Mouse (Mus musculus) olfactory bulb, adult 2 months (tissue): ENCODE measurements around the gene 1110008L16Rik. TPM values are rescaled to one million over a fixed set of nuclear protein-coding genes. Genes with fewer than 3 reads are reported as not detected.

Source experiments
- H3K27ac ChIP-seq: fragments of 200-500 bp; 2 replicates; pipeline ENCODE4 v1.5.1; 2012; ENCODE audit warnings: low read depth, low read length; ENCODE audit not compliant: insufficient read depth
- H3K4me1 ChIP-seq: fragments of 200-500 bp; 2 replicates; pipeline ENCODE4 v1.6.1; 2012; ENCODE audit warnings: low read length; ENCODE audit not compliant: control insufficient read depth, insufficient read depth
- H3K4me3 ChIP-seq: fragments of 200-500 bp; 2 replicates; pipeline ENCODE4 v1.5.1; 2012; ENCODE audit warnings: mild to moderate bottlenecking, low read depth, low read length, moderate library complexity; ENCODE audit not compliant: insufficient read depth
- CTCF ChIP-seq: fragments of 200-500 bp; IDR thresholded peaks from 2 replicates; pipeline ENCODE4 v1.5.1; 2012; ENCODE audit warnings: low read depth, mild to moderate bottlenecking, low read length, moderate library complexity; ENCODE audit not compliant: insufficient read depth
- POLR2A ChIP-seq: fragments of 200-500 bp; IDR thresholded peaks from 2 replicates; pipeline ENCODE4 v1.6.1; 2012; ENCODE audit warnings: mild to moderate bottlenecking, low read depth, low read length, moderate library complexity; ENCODE audit not compliant: insufficient read depth
- WGBS: fragments of 180-500 bp; shearing (Covaris S2); methylation state at CpG from one replicate; pipeline ENCODE4 v1.1.7; 2018; 5-methylcytosine and 5-hydroxymethylcytosine counted together
- polyA plus RNA-seq: library from polyadenylated mRNA; stranded (reverse); fragments of >200 nt; gene quantifications from 2 replicates; pipeline ENCODE4 v1.2.4, GENCODE M21; 2012; ENCODE audit warnings: low replicate concordance; ENCODE audit not compliant: missing spikeins, insufficient read depth, insufficient read length

Gene 1110008L16Rik
- polyA plus RNA-seq, 1 experiment: not detected

GRCm38 (mm10) chr12:55398240-55399127 is 99.1 kb downstream of the 1110008L16Rik start:
- TF ChIP-seq POLR2A (peak; percentile 90), CTCF (no peak)
- WGBS: under 1% methylated on average over 51 of the region's 51 CpGs

GRCm38 (mm10) chr12:55399128-55399677 is 99.8 kb downstream of the 1110008L16Rik start:
- peak overlapping the region; percentile 97 for H3K4me3 ChIP-seq
- peaks cover 5% of the 10 kb centered on the region for H3K4me1 ChIP-seq
- WGBS: 1% methylated on average over 20 of the region's 20 CpGs
- peak overlapping the region; percentile 70 for H3K27ac ChIP-seq
- no peak for TF ChIP-seq CTCF
- TF ChIP-seq POLR2A: no peak

More at GRCm38 (mm10) chr12:55398240-55399127, 99.1 kb downstream of the 1110008L16Rik start:
- peaks cover 5% of the 10 kb centered on the region for H3K4me1 ChIP-seq
- H3K4me3 ChIP-seq: peak overlapping the region; percentile 97
- H3K27ac ChIP-seq: peak overlapping the region; percentile 86

GRCm38 (mm10) chr12:55407888-55408287 is 108.5 kb downstream of the 1110008L16Rik start:
- Histone ChIP-seq H3K4me3 (no peak overlapping the region), H3K27ac (no peak overlapping the region), H3K4me1 (no peaks in the 10 kb centered on the region)
- 79% methylated on average over 5 of the region's 5 CpGs for WGBS
- TF ChIP-seq POLR2A (no peak), CTCF (no peak)

- H3K27ac ChIP-seq: no peak overlapping the region
- TF ChIP-seq CTCF (no peak), POLR2A (no peak)
- H3K4me3 ChIP-seq: no peak overlapping the region
- no peaks in the 10 kb centered on the region for H3K4me1 ChIP-seq
- WGBS: 95% methylated on average over 5 of the region's 5 CpGs
Measured at GRCm38 (mm10) chr12:55415255-55415654, 115.9 kb downstream of the 1110008L16Rik start.

GRCm38 (mm10) chr12:55415762-55416161 is 116.4 kb downstream of the 1110008L16Rik start:
- no peak for TF ChIP-seq POLR2A
- TF ChIP-seq CTCF: no peak
- WGBS: 78% methylated on average over 1 of the region's 1 CpGs
- Histone ChIP-seq H3K27ac (no peak overlapping the region), H3K4me3 (no peak overlapping the region), H3K4me1 (no peaks in the 10 kb centered on the region)

GRCm38 (mm10) chr12:55420220-55420619 is 120.8 kb downstream of the 1110008L16Rik start:
- TF ChIP-seq POLR2A (no peak), CTCF (no peak)
- Histone ChIP-seq H3K4me3 (no peak overlapping the region), H3K4me1 (no peaks in the 10 kb centered on the region), H3K27ac (no peak overlapping the region)
- WGBS: 96% methylated on average over 24 of the region's 24 CpGs

GRCm38 (mm10) chr12:55422057-55422456 is 122.7 kb downstream of the 1110008L16Rik start:
- Histone ChIP-seq H3K4me1 (no peaks in the 10 kb centered on the region), H3K4me3 (no peak overlapping the region), H3K27ac (no peak overlapping the region)
- no peak for TF ChIP-seq CTCF
- no peak for TF ChIP-seq POLR2A
- 33% methylated on average over 3 of the region's 3 CpGs for WGBS

- no peaks in the 10 kb centered on the region for H3K4me1 ChIP-seq
- no peak overlapping the region for H3K4me3 ChIP-seq
- WGBS: 93% methylated on average over 7 of the region's 7 CpGs
- no peak overlapping the region for H3K27ac ChIP-seq
- TF ChIP-seq CTCF: no peak
- no peak for TF ChIP-seq POLR2A
Measured at GRCm38 (mm10) chr12:55426300-55426699, 126.9 kb downstream of the 1110008L16Rik start.

- 73% methylated on average over 8 of the region's 8 CpGs for WGBS
- no peak for TF ChIP-seq POLR2A
- TF ChIP-seq CTCF: no peak
- Histone ChIP-seq H3K4me1 (no peaks in the 10 kb centered on the region), H3K27ac (no peak overlapping the region), H3K4me3 (no peak overlapping the region)
Measured at GRCm38 (mm10) chr12:55429201-55429600, 129.8 kb downstream of the 1110008L16Rik start.
